Mouse (Mus musculus) large intestine, adult 2 months (tissue): ENCODE results near the gene Dapl1. TPM values are rescaled to one million over a fixed set of nuclear protein-coding genes. Genes with fewer than 3 reads are reported as not detected.

ENCODE experiments used
- DNase-seq: peaks from one replicate; pipeline ENCODE4 v3.0.0-alpha.2; 2012; ENCODE audit warnings: low read depth, low spot score
- WGBS: fragments of 180-500 bp; shearing (Covaris S2); methylation state at CpG from one replicate; pipeline ENCODE4 v1.1.7; 2018; 5-methylcytosine and 5-hydroxymethylcytosine counted together
- polyA plus RNA-seq: library from polyadenylated mRNA; depleted of rRNA; stranded (reverse); fragments of >200 nt; gene quantifications from 2 replicates; pipeline ENCODE4 v1.2.3, GENCODE M21; 2012; rRNA removed

Dapl1 gene
- 0.17 TPM in 1 of 2 replicates, not detected in the other for polyA plus RNA-seq

DNA sequence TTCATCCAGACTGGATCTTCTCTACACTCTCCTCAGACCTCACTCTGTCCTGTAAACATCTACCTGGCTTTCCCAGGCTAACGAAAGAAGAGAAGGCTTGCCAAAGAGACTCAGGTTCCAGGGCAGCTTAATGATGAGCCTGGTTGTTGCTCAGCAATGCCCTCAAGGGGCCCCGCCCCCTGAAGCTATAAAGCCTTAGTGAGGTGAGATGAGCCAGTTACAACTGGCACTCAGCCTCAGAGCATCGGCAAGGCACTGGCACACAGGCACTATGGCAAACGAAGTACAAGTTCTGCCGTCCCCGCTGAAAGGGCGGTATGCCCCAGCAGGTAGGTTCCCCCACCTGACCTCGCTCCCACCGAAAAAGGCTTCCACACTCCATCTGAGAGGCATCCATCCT lies at the start of gene Dapl1:
Gene Dapl1, plus strand, starts transcription at position 216 of the 400 bp plus-strand sequence.
- 35% methylated on average over 9 of the region's 9 CpGs for WGBS
- no peak for DNase-seq

- WGBS: 93% methylated on average over 9 of the region's 9 CpGs
- DNase-seq: no peak
These were observed 49.6 kb upstream of the Dapl1 start for GRCm38 (mm10) chr2:59434820-59435219.

DNA sequence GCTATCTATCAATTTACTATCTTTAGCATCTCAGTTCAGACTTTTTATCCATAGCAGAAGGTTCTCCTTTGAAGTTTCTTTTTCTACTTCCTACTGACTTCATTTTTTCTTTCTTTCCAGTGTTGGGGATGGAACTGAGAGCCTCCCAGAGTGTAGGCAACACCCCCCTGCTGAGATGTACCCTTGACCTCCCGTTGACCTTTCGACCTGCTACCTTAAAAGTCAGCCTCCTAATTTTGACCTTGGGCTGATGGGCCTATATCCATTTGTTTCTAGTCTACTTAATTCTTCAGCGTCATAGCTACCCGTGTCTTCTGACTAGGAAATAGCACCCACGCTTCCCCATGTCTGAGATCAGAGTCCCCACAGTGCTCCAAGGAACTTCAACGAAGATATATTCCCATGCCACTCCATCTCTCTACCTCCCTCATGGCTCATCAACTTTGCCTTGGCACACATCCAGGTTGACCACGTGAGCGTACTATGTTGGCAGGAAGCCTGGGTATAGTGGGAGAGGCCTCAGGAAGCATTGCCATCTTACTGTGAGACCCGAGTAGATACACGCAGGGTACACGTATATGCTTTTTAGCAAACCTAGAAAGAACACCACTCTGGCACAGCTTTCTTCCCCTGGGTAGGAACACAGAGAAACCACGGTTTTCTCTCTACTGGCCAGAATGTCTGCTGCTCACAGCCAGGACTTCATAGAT lies 46.6 kb upstream of the Dapl1 start:
- DNase-seq: peak; percentile 95
- 27% methylated on average over 12 of the region's 12 CpGs for WGBS

DNA sequence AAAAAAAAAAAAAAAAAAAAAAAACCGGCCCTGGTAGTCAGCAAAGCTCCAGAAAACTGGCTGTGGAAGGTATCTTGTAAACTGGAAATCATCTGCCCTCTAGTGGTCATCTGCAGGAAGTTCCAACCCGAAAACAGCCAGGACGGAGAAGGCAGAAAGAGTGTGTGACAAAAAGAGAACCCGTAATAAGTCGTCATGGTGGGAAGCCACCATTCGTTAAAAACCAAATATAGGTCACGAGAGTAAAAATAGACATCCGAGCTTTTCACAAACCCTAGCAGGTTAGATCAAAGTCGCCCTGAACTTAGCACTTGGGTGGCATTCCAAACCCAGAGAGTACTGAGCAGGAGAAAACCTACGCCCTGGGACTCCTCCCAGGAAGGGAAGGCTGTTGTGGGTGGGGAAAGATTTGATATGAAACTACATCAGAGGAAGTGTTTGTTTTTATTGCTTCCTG lies 45.9 kb upstream of the Dapl1 start:
- DNase-seq: no peak
- WGBS: 1% methylated on average over 10 of the region's 10 CpGs

DNA sequence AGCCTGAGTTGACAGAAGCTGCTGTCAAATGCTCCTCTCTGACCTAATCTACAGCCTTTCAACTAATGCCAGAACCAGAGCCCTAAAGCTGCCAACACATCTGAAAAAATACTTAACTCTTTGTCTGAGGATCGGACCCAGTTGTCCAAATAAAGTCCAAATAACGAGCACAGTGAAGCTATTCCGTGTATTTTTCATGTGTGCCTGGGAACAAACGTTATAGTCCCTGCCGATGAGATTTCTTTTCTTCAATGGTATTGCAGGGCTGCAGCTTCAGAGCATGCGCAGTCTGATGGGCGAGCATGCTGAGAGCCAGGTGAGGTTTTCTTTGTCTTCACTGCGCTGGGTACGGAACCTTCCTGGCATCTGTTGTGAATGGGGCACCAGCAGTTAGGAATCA lies 44.6 kb upstream of the Dapl1 start:
- WGBS: 89% methylated on average over 9 of the region's 9 CpGs

DNA sequence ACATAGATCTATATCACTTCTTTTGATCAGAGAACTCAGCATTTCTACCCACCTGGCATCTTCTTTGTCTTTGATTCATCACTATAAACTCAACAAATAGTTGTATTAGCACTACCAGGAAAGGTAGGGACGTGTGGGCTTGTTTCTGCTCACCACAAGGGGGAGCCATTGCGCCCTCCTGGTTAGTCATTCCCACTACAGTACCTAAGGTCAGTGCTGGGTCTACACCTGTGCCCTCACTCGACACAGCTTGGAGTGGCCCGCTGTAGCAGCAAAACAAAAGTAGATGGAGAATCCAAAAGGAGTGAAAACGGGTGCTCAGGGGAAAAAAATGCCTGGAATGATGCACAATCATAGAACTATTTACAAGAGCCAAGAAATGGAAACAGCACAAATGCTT lies 44.0 kb upstream of the Dapl1 start:
- WGBS: 31% methylated on average over 5 of the region's 5 CpGs
- DNase-seq: no peak

More for the DNA sequence above, 44.6 kb upstream of the Dapl1 start:
- DNase-seq: no peak

DNA sequence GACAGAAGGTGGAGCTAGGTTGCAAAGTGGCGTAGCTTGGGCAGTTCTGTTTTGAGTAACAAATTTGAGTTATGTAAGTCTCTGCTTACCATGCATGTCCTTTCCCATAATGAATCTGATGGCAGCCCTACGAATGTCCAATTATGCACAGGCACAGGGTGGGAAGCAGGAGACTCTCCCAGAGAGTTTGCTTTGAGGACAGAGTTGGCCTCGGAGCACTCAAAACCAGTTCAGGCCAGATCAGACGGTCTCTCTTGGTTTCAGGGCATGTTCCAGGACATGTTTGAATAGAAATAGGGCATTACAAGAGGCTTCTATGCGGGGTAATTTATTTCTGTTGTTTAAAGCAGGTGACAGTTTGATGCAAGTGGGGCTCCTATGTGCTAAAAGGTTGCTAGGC lies 42.8 kb upstream of the Dapl1 start:
- whole genome bisulfite sequencing: 91% methylated on average over 5 of the region's 5 CpGs
- DNase-seq: no peak

DNA sequence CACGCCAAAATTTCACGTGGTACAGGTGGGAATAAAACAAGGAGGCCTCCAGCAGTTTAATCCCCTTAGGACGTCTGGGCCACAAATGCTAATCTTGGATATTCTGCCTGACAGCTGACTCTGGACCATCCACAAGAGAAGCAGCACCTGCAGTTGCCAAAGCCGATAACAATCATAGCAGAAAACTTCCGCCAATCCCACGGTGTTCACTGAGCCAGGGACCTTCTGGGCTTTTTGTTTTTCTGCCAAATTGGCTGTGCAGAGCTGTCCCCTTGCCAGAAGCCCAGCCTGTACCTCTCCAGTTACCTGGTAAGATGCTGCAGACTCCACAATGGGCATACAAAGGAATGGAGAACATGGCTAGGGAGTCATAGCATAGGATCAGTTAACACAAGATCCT lies 37.8 kb upstream of the Dapl1 start:
- 57% methylated on average over 6 of the region's 6 CpGs for WGBS
- DNase-seq: no peak

GRCm38 (mm10) chr2:59447712-59448111 lies 36.7 kb upstream of the Dapl1 start:
- 46% methylated on average over 2 of the region's 2 CpGs for WGBS
- no peak for DNase-seq

DNA sequence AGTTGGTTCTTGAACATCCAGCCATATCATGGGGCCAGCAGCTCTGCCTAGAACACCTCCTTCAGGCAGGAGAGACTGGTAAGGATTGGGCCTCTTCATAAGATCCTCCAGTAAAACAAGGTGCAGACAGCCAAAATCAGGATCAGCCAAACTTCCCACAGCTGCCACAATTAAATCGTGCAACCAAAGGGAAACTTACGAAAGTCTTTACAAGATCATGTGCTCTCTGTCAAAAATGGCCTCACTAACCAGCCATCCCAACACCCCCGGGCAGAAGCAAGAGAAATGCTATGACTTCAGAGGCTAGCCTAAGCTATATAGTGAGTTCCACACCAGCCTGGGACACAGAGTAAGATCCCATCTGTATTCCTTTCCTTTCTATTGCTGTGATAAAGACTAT lies 35.9 kb upstream of the Dapl1 start:
- 90% methylated on average over 3 of the region's 3 CpGs for WGBS
- DNase-seq: no peak

DNA sequence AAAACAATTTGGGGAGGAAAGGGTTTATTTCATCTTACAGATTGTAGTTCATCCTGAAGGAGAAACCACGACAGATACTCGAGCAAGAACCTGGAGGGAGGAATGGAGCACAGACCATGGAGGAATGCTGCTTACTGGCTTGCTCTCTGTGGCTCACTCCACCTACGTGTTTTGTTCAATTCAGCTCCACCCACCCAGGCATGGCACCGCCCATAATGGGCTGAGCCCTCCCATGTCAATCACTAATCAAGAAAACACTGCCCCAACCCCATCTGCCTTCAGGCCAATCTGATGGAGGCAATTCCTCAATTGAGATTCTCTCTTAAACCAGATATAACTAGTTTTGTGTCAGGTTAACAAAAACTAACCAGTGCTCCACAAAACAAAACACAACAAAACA lies 35.5 kb upstream of the Dapl1 start:
- WGBS: 75% methylated on average over 4 of the region's 4 CpGs
- no peak for DNase-seq

GRCm38 (mm10) chr2:59451675-59452074 lies 32.8 kb upstream of the Dapl1 start:
- no peak for DNase-seq
- 82% methylated on average over 2 of the region's 2 CpGs for WGBS

DNA sequence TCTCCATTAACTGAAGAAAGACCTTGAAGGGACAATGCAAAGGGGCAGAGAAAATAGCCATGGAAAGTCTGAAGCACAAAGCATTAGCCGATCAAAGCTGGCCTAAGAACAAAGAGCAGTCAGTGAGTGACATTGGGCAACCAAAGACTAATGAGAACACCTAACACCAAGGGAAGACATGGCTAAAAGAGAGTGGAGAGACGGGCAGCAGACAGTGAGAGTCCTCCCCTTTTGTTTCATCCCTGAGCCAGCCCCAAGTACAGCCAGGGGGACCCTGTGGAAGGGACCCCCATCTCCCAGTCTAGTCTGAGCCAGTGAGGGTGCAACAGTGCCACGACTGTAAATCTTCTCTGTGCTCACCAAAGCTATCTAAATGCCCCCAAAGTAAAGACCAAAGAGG lies 32.4 kb upstream of the Dapl1 start:
- DNase-seq: no peak
- WGBS: 76% methylated on average over 3 of the region's 3 CpGs

DNA sequence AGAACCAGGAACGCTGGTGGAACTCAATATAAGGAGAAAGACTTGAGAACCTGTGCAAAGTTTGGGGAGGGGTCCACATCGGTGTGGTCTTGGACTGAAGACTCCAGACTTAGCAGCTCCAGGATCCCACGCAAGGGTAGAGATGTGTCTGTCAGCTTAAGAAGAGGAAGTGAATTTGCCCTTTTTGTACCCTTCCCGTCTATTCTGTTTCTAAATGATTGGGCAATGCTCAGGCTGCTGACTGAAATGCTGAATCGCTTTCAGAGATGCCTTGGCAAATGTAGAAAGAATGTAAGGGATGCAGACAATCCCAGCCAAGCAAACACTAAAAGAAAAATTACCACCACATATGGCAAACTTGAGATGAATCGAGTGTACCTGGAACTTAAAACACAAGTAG lies 22.4 kb upstream of the Dapl1 start:
- no peak for DNase-seq
- 79% methylated on average over 6 of the region's 6 CpGs for WGBS

- 67% methylated on average over 12 of the region's 12 CpGs for WGBS
- DNase-seq: no peak
These were observed 20.8 kb upstream of the Dapl1 start for GRCm38 (mm10) chr2:59463428-59464182.

- 97% methylated on average over 5 of the region's 5 CpGs for WGBS
- no peak for DNase-seq
These were observed 18.8 kb upstream of the Dapl1 start for GRCm38 (mm10) chr2:59465671-59466070.

- WGBS: 40% methylated on average over 5 of the region's 5 CpGs
These were observed 18.1 kb upstream of the Dapl1 start for GRCm38 (mm10) chr2:59466358-59466757.

GRCm38 (mm10) chr2:59467085-59467484 lies 17.4 kb upstream of the Dapl1 start:
- WGBS: 71% methylated on average over 4 of the region's 4 CpGs
- no peak for DNase-seq

More at GRCm38 (mm10) chr2:59466358-59466757, 18.1 kb upstream of the Dapl1 start:
- DNase-seq: no peak

DNA sequence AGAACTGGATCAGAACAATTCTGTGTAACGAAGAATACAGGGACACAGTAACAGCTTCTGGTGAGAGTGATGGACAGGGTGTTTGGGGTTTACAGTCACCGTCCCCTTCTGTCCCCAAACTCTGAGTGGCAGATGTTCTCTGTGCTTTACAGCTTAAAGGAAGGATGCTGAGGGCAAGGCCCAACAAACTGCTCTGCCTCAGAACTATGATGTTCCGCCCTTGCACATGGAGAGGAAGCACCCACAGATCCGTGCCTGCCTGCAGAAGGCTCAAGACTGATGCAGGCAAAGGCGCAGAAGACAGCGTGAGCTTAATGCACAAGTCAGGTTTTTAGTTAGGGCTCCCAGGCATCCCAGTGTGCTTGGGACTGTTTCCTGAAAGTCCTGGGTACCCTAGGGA lies 16.5 kb upstream of the Dapl1 start:
- DNase-seq: no peak
- 89% methylated on average over 6 of the region's 6 CpGs for WGBS

DNA sequence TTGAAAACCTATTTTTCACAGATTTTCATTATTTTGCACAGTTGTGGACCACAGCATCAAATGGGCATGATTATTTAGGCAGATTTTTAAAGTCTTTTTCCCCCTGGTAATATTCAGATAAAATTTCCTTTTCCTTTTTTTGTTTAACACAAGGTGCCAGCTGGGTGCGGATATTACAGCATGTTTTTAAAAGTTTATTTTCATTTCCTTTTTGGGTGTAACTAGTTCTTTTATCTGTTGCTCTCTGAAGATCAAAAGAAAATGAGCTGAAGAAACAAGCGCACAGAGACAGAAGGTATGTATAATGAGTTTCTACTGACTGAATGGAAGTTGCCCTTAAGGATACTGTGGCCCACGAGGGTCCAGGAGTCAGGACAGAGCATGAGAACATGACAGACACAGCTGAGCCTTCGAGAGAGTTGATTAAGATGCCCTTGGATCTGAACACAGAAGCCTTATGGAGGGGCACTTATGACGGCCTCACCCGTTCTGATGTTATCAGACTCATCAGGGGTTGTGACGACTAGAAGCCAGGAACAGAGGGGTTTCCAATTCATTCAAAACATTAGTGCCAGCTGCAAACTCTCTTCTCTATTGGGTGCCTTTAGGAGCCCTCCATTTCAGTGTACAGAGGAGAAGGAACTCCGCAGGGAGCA lies 14.7 kb upstream of the Dapl1 start:
- DNase-seq: no peak
- WGBS: 66% methylated on average over 8 of the region's 8 CpGs
